Mouse (Mus musculus) frontal cortex, adult (tissue): Measurements from ENCODE around the gene Cpa4.

Experiments
- ATAC-seq: cut with Nextera tagmentation; 2 replicates; pipeline ENCODE4 v1.9.2; 2017; ENCODE audit warnings: mild to moderate bottlenecking, moderate library complexity, mixed read lengths; ENCODE audit not compliant: low TSS enrichment

Gene Cpa4

DNA sequence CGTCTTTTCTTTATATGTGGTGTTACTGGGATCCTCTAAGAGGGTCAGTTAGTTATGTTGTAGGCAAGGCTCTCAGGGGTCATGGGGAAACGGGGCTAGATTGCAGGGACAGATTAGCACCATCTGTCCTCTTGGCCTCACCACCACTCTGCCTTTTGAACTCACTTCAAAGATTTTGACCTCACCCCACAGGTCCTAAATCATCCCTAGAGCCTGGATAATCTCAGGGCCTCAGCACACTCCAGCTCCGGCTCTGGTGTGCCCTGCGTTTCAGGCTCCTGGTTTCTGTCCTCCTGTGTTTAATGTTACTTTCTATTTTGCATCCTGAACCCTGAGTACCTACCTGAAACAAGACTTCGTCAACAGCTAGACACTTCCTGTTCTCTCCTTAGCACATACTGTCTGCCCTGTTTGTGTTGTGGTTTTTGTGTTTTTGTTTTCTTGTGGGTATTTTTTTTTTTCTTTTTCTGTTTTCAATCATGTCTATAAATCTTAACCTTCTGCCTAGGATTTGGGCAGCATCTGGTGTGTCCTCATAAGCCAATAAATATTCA lies 23.8 kb downstream of the Cpa4 start:
- no peak for ATAC-seq

DNA sequence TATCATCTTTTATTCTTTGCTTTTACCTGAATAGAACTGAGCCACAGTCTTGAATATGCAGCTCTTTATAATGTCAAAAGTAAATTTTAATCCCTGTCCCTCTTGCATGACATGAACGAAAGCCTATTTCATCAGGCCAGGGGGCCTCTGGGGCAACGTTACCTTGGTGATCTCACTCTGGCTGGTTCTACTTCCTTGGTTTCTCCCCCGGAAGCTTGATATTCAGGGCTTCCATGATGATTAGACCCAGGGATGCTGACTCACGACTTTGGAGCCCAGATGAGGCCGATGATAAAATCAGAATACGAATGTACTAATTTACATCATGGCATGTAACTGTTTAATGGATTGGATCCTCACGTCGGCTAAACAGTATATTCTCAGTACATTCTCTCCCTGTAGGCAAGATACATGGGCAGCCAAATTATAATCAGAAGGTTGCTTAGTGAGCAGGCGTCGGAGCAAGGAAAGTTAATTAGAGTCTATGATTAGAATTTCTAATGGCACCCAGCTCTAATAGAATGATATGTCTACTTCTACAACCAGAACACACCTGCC lies 24.3 kb downstream of the Cpa4 start:
- no peak for ATAC-seq

DNA sequence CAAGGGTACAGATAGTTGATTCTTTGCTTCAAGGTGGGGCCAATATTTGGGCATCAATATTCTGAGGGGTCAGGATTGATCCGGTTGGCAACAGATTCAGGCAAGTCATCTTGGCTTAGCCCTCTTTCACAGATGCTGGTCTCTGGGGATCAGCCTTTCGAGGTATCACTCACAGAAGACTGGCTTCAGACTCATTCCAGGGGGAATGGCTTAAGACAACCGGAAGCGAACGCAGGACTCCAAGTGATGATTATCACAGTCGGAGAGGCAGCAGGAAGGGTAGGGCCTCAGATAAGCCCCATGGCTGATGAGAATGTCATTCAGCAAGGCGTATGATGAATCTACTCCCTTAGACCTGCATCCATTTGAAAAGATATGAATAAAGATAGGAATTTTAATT lies 26.2 kb downstream of the Cpa4 start:
- ATAC-seq, result no peak

- no peak for ATAC-seq
Measured at GRCm38 (mm10) chr6:30596230-30596898, 28.2 kb downstream of the Cpa4 start.

DNA sequence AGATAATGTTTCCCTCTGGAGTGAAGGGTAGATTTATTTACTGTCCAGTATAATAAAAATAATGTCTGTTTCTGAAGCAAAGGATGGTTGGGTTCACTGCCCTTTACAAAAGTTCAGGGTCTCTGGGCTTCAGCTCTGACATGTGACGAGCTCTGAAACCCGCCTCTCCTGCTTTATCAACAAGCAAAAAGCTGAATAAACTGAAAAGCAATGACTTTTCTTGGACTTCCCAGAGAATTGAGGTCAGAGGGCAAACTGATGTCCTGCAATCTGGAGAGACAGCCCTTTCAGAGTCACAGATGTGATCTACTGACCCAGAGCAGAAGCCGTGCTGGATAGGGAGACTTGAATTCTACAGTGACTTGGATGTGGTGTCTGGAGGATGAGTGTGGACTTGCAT lies 31.9 kb downstream of the Cpa4 start:
- no peak for ATAC-seq

GRCm38 (mm10) chr6:30600995-30601394 lies 32.8 kb downstream of the Cpa4 start:
- ATAC-seq, result no peak

GRCm38 (mm10) chr6:30604342-30604867 lies 36.2 kb downstream of the Cpa4 start:
- no peak for ATAC-seq

DNA sequence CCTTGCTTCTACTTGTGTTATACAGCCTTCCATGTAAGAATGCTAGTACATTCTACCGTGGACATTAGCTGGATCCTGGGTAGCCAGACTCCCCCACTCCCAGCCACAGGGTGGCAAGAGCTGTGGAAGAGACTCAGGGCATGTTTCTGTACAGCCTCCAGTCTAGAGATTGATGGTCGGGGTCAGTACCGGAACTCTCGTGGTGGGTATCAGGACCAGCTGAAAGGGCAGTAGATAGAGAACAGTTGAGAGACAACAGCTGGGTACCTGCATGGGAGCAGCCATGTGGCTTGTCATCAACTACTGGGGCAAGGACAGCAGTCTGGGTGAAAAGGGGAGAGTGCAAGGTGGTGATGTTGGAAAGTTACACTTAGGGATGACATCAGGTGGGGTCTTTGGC lies 36.9 kb downstream of the Cpa4 start:
- no peak for ATAC-seq

DNA sequence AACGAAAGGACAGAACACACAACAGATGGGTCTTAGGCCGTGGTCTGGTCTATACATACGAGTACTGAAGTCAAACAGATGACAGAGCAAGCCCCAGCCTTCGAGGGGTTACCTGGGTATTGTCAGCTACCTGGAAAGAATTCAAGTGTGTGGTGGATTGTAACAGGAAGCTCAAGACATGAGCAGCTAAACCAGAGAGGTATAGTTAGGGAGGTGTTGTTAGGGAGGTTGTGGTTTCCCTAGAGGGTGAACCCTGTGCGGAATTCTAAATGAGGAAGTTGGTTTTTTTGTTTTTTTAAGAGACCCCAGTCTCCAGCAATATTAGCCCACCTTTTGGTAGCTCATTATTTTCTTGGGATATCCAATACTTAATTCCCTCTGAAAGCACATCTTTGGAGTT lies 37.5 kb downstream of the Cpa4 start:
- ATAC-seq, result no peak

GRCm38 (mm10) chr6:30610710-30611109 lies 42.5 kb downstream of the Cpa4 start, which contains the start of gene Cpa5:
TSS of gene Cpa5 (plus strand) at chr6:30611010.
- ATAC-seq, result no peak

- no peak for ATAC-seq
Measured at GRCm38 (mm10) chr6:30611212-30611611, 43.0 kb downstream of the Cpa4 start.

- ATAC-seq, result no peak
Measured at GRCm38 (mm10) chr6:30614251-30614650, 46.1 kb downstream of the Cpa4 start.

DNA sequence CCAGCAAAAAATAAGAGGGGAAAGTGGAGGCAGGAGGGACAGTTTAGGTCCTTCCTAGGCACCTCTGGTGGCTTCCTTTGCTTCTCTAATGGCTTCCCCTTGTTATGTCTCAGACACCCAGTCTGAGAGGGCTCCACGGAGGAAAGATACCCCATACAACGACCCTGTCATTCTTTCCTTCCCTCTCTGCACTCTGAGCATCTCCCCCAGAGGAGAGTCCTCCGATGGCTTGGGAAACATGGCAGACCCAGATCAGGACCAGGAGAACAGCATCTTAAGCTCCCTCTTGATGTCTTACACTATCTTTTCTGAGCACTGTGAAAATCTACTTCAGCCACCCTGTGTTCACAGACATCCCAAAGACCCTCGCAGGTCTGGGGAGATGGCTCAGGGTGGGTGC lies 47.6 kb downstream of the Cpa4 start:
- no peak for ATAC-seq

DNA sequence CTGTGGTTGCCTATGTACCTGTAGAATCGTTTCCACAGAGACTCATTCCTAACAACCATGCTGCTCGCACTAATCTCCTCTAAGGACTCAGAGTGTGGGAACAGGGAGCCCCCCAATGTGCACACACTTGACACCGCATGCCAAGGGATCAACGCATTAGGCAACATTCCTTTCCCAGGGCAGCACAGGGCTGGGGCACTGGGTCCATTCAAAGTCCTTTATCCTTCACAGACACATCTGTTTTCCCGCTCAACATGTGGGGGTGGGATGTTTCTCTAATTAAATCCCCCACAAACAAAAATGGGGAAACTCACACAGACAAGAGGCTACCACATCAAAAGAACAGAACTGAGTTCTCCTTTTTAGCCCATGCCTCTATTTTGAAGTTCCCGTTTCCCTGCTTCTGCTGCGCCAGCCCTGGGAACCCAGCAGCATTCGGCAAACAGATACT lies 48.3 kb downstream of the Cpa4 start:
- no peak for ATAC-seq

- no peak for ATAC-seq
Measured at GRCm38 (mm10) chr6:30617020-30617958, 49.1 kb downstream of the Cpa4 start.

- peak; percentile 71; the same call in 1 of the 2 replicates for ATAC-seq
Measured at GRCm38 (mm10) chr6:30617959-30618590, 49.9 kb downstream of the Cpa4 start.

GRCm38 (mm10) chr6:30618735-30619134 lies 50.6 kb downstream of the Cpa4 start:
- no peak for ATAC-seq

DNA sequence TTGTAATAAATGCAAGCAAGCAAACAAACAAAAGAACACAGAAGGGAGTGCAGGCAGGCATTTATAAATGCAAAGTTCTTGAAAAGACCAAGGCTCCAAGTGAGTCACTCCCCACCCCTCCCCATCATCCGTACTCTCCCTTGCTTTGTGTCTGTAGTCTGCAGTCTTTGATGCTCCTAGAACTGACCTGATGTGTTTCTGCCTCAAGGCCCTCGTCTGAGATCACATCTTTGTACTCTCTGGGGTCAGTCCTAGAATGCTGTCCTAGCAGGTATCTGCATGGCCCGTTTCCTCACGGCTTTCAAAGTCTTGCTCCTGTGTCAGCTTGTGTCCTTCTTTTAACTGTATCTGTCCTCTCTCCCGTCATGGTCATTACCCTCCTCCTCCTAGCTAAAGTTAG lies 51.4 kb downstream of the Cpa4 start:
- ATAC-seq, result no peak

- ATAC-seq, result no peak
Measured at GRCm38 (mm10) chr6:30620591-30620990, 52.4 kb downstream of the Cpa4 start.

DNA sequence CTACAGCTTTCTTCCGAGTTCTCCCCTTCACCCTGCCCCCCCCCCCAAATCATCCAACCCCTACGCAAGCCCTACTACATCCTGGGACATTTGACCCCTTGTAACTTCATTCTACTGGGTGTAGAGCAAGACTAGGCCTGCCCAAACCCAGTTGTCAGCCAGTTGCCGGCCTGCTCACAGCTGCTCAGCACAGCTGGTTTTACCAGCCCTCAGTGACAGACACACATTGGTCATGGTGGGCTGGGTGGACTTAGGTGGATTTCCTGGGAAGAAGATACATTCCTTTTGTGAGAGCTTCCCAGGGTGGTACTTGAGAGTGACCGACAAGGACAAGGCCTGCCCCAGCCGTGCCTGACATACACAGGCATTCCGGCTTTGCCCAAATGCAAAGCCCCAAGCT lies 52.8 kb downstream of the Cpa4 start:
- ATAC-seq, result no peak

DNA sequence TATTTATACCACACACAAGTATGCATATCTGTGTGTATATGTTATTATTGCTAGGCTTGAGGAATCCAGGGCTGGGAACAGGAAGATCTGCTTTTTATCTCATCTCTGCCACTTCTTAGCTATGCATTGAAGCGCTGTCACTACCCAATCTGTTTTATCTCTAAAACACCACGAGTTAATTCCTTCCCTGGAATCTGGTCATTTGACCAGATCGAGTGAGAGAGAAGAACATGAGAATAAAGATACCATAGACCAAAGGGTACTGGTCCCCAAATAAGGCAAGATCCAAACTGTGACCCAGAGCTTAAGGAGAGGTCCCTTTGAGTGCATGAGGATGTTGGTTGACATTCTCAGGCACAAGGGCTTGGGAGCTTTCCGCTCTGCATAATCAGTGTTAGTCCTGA lies 53.8 kb downstream of the Cpa4 start:
- ATAC-seq, result no peak

GRCm38 (mm10) chr6:30624763-30625162 lies 56.6 kb downstream of the Cpa4 start:
- no peak for ATAC-seq
